Comparison of ENCODE assay signal across 21 mouse cellular contexts in genomic region chr11:94318056-94318455, GRCm38 (mm10). TPM values are rescaled to one million over a fixed set of nuclear protein-coding genes. Genes with fewer than 3 reads are reported as not detected.
DNase-seq lines count a peak whose midpoint lies in the region; ATAC-seq and TF ChIP-seq lines count a peak whose summit lies in the region.
"Had no signal": no experiment of that assay in that cellular context is flagged by ENCODE, and none has a peak within 500 bp of the region (broad histone marks: within the 10 kb centered on the region; RNA-seq: fewer than 3 reads in every experiment).

No protein-coding gene starts in this region.

- H3K4me3 ChIP-seq in erythroblast, embryonic 14.5 days (replicated peaks) = peak overlapping the region; percentile 15
- H3K4me3 ChIP-seq in hindbrain, embryonic 13.5 days = no peak overlapping the region
- no peak overlapping the region for H3K4me3 ChIP-seq in hindbrain, embryonic 12.5 days
- H3K4me3 ChIP-seq in G1E (ENCODE audit: low read depth, low read length) = peak overlapping the region; percentile 44; the same call in 1 of the 2 replicates
- no peak overlapping the region for H3K4me3 ChIP-seq in liver, embryonic 14.5 days (ENCODE audit: insufficient read depth in 1 of 2, low read depth in 2 of 2, low read length in 2 of 2)
- H3K4me3 ChIP-seq: forebrain, embryonic 12.5 days; limb, embryonic 15.5 days; myocyte; neural tube, embryonic 15.5 days had no signal

- H3K4me1 ChIP-seq in erythroblast, embryonic 14.5 days (ENCODE audit: control insufficient read depth) = peaks cover 80% of the 10 kb centered on the region
- peaks cover 74% of the 10 kb centered on the region for H3K4me1 ChIP-seq in hindbrain, embryonic 13.5 days (replicated peaks)
- peaks cover 45% of the 10 kb centered on the region for H3K4me1 ChIP-seq in hindbrain, embryonic 12.5 days
- H3K4me1 ChIP-seq in G1E (ENCODE audit: insufficient read depth, low read depth, low read length) = peaks cover 72% of the 10 kb centered on the region
- peaks cover 53 to 62% of the 10 kb centered on the region in 2 experiments for H3K4me1 ChIP-seq in liver, embryonic 14.5 days (replicated peaks; ENCODE audit: control insufficient read depth in 2 of 2, insufficient read depth in 2 of 2, low read length in 1 of 2)

- H3K36me3 ChIP-seq in erythroblast, embryonic 14.5 days (ENCODE audit: control insufficient read depth) = peaks cover 68% of the 10 kb centered on the region
- peaks cover 3% of the 10 kb centered on the region; the same call in 1 of the 2 replicates for H3K36me3 ChIP-seq in hindbrain, embryonic 13.5 days
- H3K36me3 ChIP-seq in hindbrain, embryonic 12.5 days = no peaks in the 10 kb centered on the region
- peaks cover 41% of the 10 kb centered on the region for H3K36me3 ChIP-seq in G1E (replicated peaks)
- peaks cover 18% of the 10 kb centered on the region for H3K36me3 ChIP-seq in liver, embryonic 14.5 days (replicated peaks; ENCODE audit: control insufficient read depth, insufficient read depth, low read depth)
- H3K36me3 ChIP-seq: neural tube, embryonic 15.5 days had no signal

- TF ChIP-seq EP300 in liver, embryonic 14.5 days (IDR thresholded peaks at IDR 0.05; ENCODE audit: low read depth) = no peak

- TF ChIP-seq CTCF in G1E (IDR thresholded peaks at IDR 0.05; ENCODE audit: low read depth, low read length) = no peak
- TF ChIP-seq CTCF in liver, embryonic 14.5 days (IDR thresholded peaks at IDR 0.05; ENCODE audit: low read depth) = no peak

- no peaks in the 10 kb centered on the region for H3K27me3 ChIP-seq in erythroblast, embryonic 14.5 days (ENCODE audit: control insufficient read depth)
- H3K27me3 ChIP-seq in hindbrain, embryonic 13.5 days = no peaks in the 10 kb centered on the region
- no peaks in the 10 kb centered on the region for H3K27me3 ChIP-seq in hindbrain, embryonic 12.5 days
- H3K27me3 ChIP-seq in G1E (ENCODE audit: insufficient read depth, low read length) = no peaks in the 10 kb centered on the region
- H3K27me3 ChIP-seq in liver, embryonic 14.5 days (ENCODE audit: control insufficient read depth, insufficient read depth, low read length) = no peaks in the 10 kb centered on the region
- H3K27me3 ChIP-seq: forebrain, embryonic 12.5 days; limb, embryonic 15.5 days; neural tube, embryonic 15.5 days had no signal

- H3K27ac ChIP-seq in hindbrain, embryonic 13.5 days = no peak overlapping the region; the same call in 1 of the 2 replicates
- no peak overlapping the region for H3K27ac ChIP-seq in hindbrain, embryonic 12.5 days
- H3K27ac ChIP-seq in liver, embryonic 14.5 days = peak overlapping the region; percentile 10; the same call in 1 of the 2 replicates
- H3K27ac ChIP-seq: forebrain, embryonic 12.5 days; limb, embryonic 15.5 days; neural tube, embryonic 15.5 days; stomach, postnatal 0 days had no signal

- H3K9me3 ChIP-seq in erythroblast, embryonic 14.5 days (ENCODE audit: control insufficient read depth, low read length) = no peaks in the 10 kb centered on the region
- no peaks in the 10 kb centered on the region for H3K9me3 ChIP-seq in hindbrain, embryonic 13.5 days
- no peaks in the 10 kb centered on the region for H3K9me3 ChIP-seq in hindbrain, embryonic 12.5 days (replicated peaks)
- H3K9me3 ChIP-seq in G1E (replicated peaks) = no peaks in the 10 kb centered on the region
- no peaks in the 10 kb centered on the region for H3K9me3 ChIP-seq in liver, embryonic 14.5 days (ENCODE audit: control insufficient read depth, low read length)
- H3K9me3 ChIP-seq: forebrain, embryonic 12.5 days; limb, embryonic 15.5 days; neural tube, embryonic 15.5 days had no signal

- DNase-seq in G1E (ENCODE audit: low spot score) = no peak
- no peak for DNase-seq in liver, embryonic 14.5 days (ENCODE audit: low read depth in 3 of 3, low spot score in 3 of 3)
- DNase-seq in kidney, postnatal 14 days = no peak
- no peak for DNase-seq in yolk sac, embryonic 10.5 days (ENCODE audit: low spot score)
- DNase-seq: kidney, adult 18-20 months; kidney, postnatal 4 days; lung, postnatal 14 days had no signal

- no peak overlapping the region for H3K9ac ChIP-seq in hindbrain, embryonic 13.5 days
- H3K9ac ChIP-seq in hindbrain, embryonic 12.5 days = no peak overlapping the region
- peak overlapping the region; percentile 31 for H3K9ac ChIP-seq in liver, embryonic 14.5 days (replicated peaks)
- H3K9ac ChIP-seq: forebrain, embryonic 12.5 days; limb, embryonic 15.5 days; neural tube, embryonic 15.5 days had no signal

- no peak for ATAC-seq in erythroblast, adult 5-6 weeks (replicated peaks; ENCODE audit: low FRiP score, poor library complexity, severe bottlenecking)
- ATAC-seq in hindbrain, embryonic 13.5 days (ENCODE audit: low FRiP score) = no peak
- no peak for ATAC-seq in hindbrain, embryonic 12.5 days (ENCODE audit: low FRiP score)
- no peak for ATAC-seq in G1E (ENCODE audit: extremely low read depth, insufficient number of reproducible peaks, low FRiP score, poor library complexity, severe bottlenecking)
- ATAC-seq in liver, embryonic 14.5 days (ENCODE audit: insufficient read depth) = no peak

- peak overlapping the region; percentile 4; the same call in 1 of the 2 replicates for H3K4me2 ChIP-seq in hindbrain, embryonic 13.5 days
- no peak overlapping the region for H3K4me2 ChIP-seq in hindbrain, embryonic 12.5 days (replicated peaks)
- peak overlapping the region; percentile 85 for H3K4me2 ChIP-seq in liver, embryonic 14.5 days (ENCODE audit: low read depth)
- H3K4me2 ChIP-seq: forebrain, embryonic 12.5 days; limb, embryonic 15.5 days; neural tube, embryonic 15.5 days had no signal

- WGBS in hindbrain, embryonic 13.5 days = 85% methylated on average over 5 of the region's 5 CpGs
- 95% methylated on average over 5 of the region's 5 CpGs for WGBS in hindbrain, embryonic 12.5 days
- WGBS in liver, embryonic 14.5 days (ENCODE audit: insufficient replicate concordance) = 54% methylated on average over 5 of the region's 5 CpGs

RNA-seq across cellular contexts. Expression of gene Luc7l3, which starts 3.7 kb away (rescaled TPM):
- polyA plus RNA-seq in erythroblast, embryonic 14.5 days (2012) = 3.7 and 5.2 TPM in 2 replicates
- 140 and 142 TPM in 2 replicates for total RNA-seq in erythroblast, adult 5-6 weeks (2015; ENCODE audit: low replicate concordance)
- 373 and 416 TPM in 2 replicates for total RNA-seq in erythroblast, adult 5-6 weeks (2017; ENCODE audit: low replicate concordance)
- polyA plus RNA-seq in hindbrain, embryonic 13.5 days (2015; fragmentation: Nextera tagmentation; extraction: Ambion mirVana) = 163 and 167 TPM in 2 replicates
- polyA plus RNA-seq in hindbrain, embryonic 12.5 days (2016; fragmentation: Nextera tagmentation; extraction: Ambion mirVana) = 153 and 167 TPM in 2 replicates
- total RNA-seq in G1E (2014; fragmentation: Nextera tagmentation) = 238 and 283 TPM in 2 replicates
- 170 and 260 TPM in 2 replicates for total RNA-seq in G1E (2017)
- 26.4 and 38.7 TPM in 2 replicates for polyA plus RNA-seq in G1E (2012)
- polyA plus RNA-seq in liver, embryonic 14.5 days (2012; rRNA removed) = 20.6 and 39.1 TPM in 2 replicates
- 33.7 and 38.7 TPM in 2 replicates for polyA plus RNA-seq in liver, embryonic 14.5 days (2014; fragmentation: Nextera tagmentation; extraction: Ambion mirVana)

RNA-seq across cellular contexts. Expression of gene Ankrd40, which starts 9.7 kb away (rescaled TPM):
- 7.4 and 9.9 TPM in 2 replicates for polyA plus RNA-seq in erythroblast, embryonic 14.5 days (2012)
- 4.0 and 4.4 TPM in 2 replicates for total RNA-seq in erythroblast, adult 5-6 weeks (2015; ENCODE audit: low replicate concordance)
- 13.4 and 17.4 TPM in 2 replicates for total RNA-seq in erythroblast, adult 5-6 weeks (2017; ENCODE audit: low replicate concordance)
- polyA plus RNA-seq in hindbrain, embryonic 13.5 days (2015; fragmentation: Nextera tagmentation; extraction: Ambion mirVana) = 10.6 and 12.9 TPM in 2 replicates
- polyA plus RNA-seq in hindbrain, embryonic 12.5 days (2016; fragmentation: Nextera tagmentation; extraction: Ambion mirVana) = 27.3 and 28.7 TPM in 2 replicates
- total RNA-seq in G1E (2014; fragmentation: Nextera tagmentation) (34.4 and 46.0 TPM in 2 replicates), G1E (2017) (46.4 and 48.4 TPM in 2 replicates)
- 75.8 and 90.9 TPM in 2 replicates for polyA plus RNA-seq in G1E (2012)
- polyA plus RNA-seq in liver, embryonic 14.5 days (2012; rRNA removed) = 11.7 and 12.6 TPM in 2 replicates
- 5.1 and 5.5 TPM in 2 replicates for polyA plus RNA-seq in liver, embryonic 14.5 days (2014; fragmentation: Nextera tagmentation; extraction: Ambion mirVana)

RNA-seq across cellular contexts. Expression of gene Gm21885, which starts 36.4 kb away (rescaled TPM):
- polyA plus RNA-seq in erythroblast, embryonic 14.5 days (2012) = not detected in 2 replicates
- not detected in 2 replicates for total RNA-seq in erythroblast, adult 5-6 weeks (2015; ENCODE audit: low replicate concordance)
- not detected in 2 replicates for total RNA-seq in erythroblast, adult 5-6 weeks (2017; ENCODE audit: low replicate concordance)
- polyA plus RNA-seq in hindbrain, embryonic 13.5 days (2015; fragmentation: Nextera tagmentation; extraction: Ambion mirVana) = 0.43 and 0.70 TPM in 2 replicates
- 0.31 and 0.48 TPM in 2 replicates for polyA plus RNA-seq in hindbrain, embryonic 12.5 days (2016; fragmentation: Nextera tagmentation; extraction: Ambion mirVana)
- not detected in 2 replicates for total RNA-seq in G1E (2014; fragmentation: Nextera tagmentation)
- 0.23 TPM in 1 of 2 replicates, not detected in the other for total RNA-seq in G1E (2017)
- polyA plus RNA-seq in G1E (2012) = not detected in 2 replicates
- polyA plus RNA-seq in liver, embryonic 14.5 days (2012; rRNA removed) = not detected in 2 replicates
- 0.32 TPM in 1 of 2 replicates, not detected in the other for polyA plus RNA-seq in liver, embryonic 14.5 days (2014; fragmentation: Nextera tagmentation; extraction: Ambion mirVana)
- total RNA-seq: gastrocnemius, postnatal 4 days; layer of hippocampus, postnatal 25 days; left cerebral cortex, postnatal 14 days had no signal
- polyA plus RNA-seq: cerebellum, adult 2 months; forebrain, embryonic 12.5 days; heart, embryonic 16.5 days; myocyte; neural tube, embryonic 15.5 days; stomach, postnatal 0 days had no signal

Comparison
In these comparisons a context has a peak if more than half of its experiments do, and no peak if none do; other contexts are left out.
1. H3K4me3 ChIP-seq: peak in erythroblast, embryonic 14.5 days (single experiment) and G1E (single experiment); none in hindbrain, embryonic 13.5 days (single experiment), hindbrain, embryonic 12.5 days (single experiment) and liver, embryonic 14.5 days (0 of 2).